Mouse (Mus musculus) gastrocnemius, postnatal 14 days (tissue): ENCODE results near the gene Prkag2. TPM values are rescaled to one million over a fixed set of nuclear protein-coding genes. Genes with fewer than 3 reads are reported as not detected.
A peak's percentile ranks its signal among the peaks of the same experiment; 100 is the strongest.

Experiments used
- DNase-seq: peaks from one replicate; pipeline ENCODE4 v3.0.0; 2021; ENCODE audit warnings: mixed read lengths
- intact Hi-C: fragments of 180-260 bp; cut with DNase I; formaldehyde crosslinking; loops from one replicate; pipeline ENCODE4 v1.15.1; 2025; ENCODE audit warnings: low total_unique reads
- total RNA-seq, 2 experiments: library from RNA; stranded (reverse); gene quantifications; 2 replicates each; pipeline ENCODE4 v1.2.3; 2021

The Prkag2 gene
- total RNA-seq, 2 experiments from 2014 or later = 13.1 to 15.1 TPM

DNA sequence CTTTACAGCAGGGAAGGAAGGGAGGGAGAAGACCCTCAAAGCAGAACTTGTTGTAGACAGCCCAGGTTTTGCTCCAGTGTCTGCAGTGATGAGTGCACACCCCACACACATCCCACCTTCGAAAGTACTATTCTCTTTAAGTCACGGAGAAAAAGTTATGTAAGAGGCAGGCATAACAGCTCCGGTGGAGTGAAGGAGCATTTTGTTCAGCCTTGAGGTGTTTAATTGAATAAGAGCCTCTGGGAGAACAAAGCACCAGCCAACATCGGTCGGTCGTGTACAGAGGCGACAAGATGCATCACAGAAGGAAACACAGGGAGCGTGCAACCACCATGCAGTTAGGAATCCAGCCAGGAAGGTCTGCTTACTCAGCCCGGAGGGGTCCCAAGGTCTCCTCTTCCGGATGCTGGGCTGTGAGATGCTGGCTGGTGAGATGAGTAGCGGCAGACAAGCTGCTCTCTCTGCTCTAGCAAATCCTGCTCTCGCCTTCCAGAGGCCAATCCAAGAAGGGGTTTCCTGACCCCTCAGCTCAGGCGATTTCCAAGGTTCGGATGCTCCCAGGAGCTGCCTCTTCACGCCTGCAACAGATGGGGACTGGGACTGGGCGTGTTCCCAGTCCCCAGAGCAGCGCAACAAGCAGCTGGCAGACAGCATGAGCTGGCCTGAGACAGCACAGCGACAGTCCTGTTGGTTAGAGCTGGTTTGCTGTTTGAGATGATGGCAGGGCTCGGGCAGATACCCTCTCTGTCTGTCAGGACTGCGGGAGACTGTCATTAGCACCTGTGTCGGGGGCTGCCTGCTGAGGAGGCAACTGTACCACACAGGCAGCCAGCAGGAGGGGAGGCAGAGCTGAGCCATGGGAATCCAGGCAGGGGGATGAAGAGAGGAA, 41.3 kb downstream of the Prkag2 start:
- intact Hi-C loops = no loop called here
- peak; percentile 36 for DNase-seq

DNA sequence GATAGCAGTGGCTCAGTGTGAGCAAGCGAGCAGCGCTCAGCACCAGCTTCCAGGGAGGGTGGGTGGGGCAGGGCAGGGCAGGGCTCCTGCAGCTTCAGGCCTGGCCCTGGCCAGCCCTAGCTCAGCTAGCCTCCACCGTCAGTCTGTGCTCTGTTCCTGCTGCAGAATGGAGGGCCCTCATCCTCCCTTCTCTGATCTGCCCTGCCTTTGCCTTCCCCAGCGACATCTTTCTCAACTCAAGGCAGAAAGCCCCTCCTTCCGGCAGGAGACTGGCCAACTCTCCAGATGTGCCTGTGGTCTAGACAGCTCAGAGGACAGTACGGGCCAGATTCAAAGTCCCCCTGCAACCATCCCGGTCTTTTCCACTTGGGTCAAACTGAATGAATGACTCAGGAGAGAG, 42.0 kb downstream of the Prkag2 start:
- intact Hi-C loops = no loop called here
- peak; percentile 48 for DNase-seq

DNA sequence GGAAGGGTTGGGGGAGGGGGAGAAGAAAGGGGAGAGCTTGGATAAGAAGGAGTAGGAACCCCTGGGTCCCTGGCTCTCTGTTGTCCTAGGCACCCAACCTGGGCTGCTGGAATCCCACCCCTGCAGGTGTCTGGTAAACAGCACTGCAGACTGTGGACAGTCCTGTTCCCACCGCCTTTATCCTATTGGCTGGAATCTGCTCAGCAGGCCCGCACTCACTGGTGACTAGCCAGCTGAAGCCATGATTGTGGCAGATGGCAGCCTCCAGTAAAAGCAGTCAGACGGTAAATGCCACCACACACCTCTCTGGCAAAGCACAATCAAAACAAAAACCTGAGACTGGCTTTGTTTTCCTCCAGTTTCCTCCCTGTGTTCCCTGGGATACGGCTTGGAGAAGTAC, 45.2 kb downstream of the Prkag2 start:
- no peak for DNase-seq
- intact Hi-C loops = no loop called here

DNA sequence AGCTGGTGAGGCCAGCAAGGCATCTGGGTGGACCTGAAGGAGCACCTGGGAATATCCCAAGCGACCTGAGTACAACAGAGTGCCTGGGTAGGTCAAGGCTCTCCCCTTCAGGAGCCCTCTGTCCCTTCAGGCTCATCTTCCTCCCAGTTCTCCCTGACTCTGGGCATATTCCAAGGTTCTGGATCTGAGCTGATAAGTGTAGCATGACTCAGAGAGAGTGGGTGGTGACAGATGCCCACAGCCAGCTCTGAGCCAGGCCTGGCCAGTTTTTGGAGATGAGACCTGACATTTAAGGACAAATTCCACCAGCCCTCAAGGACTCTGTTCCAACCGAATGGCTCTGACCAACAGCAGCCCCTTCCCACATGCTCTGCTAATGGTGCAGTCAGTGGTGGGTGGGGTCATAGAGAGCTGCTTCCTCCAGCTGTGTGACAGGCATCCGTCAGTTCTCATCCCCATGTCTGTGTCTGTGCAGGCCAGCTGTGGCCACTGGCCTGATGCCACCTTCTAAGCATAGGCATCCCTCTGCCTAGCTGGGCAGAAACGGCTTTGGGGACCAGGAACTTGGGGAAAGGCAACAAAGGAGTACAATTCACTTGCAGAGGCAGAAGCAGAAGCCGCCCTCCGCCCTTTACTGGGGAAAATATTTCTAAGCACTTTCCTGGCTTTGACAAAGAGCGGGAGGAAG, 46.3 kb downstream of the Prkag2 start:
- intact Hi-C loops = no loop called here
- DNase-seq = no peak

DNA sequence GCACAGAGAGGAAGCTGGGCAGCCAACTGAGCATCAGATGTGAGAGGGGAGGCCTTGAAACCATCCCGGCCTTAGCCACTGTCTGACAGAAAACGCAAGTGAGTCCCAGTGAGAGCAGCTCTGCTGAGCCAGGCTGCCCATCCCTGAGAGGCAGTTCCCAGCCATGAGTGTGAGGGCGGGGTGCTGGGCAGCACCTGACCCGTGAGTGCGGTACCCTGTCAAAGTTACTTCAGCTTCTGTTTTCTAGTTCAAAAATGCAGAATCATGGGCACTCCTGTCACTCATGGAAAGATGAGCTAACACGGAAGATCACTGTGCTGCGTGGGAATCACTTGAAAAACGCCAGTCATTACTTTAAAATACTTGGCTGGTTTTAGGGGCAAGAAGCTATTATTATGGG, 49.6 kb downstream of the Prkag2 start:
- intact Hi-C loops = no loop called here
- no peak for DNase-seq

DNA sequence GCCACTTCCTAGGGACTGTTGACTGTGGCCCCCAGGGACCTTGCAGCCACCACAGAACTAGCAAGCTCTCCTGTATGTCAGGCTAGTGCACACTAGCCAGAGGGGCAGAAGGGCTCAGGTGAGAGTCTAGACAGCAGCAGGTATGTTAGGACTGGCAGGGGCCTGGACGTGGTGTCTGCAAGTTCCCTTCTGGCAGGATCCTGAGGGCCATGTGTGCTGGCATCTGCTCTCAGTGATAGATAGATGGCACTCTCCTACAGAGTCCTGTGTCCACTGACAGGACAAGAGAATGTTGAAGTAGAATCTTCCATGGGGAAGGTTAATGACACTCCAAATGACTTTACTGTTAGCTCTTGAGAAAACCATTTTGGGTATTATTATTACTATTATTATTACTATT, 52.8 kb downstream of the Prkag2 start:
- intact Hi-C loops = no loop called here
- no peak for DNase-seq

- DNase-seq = no peak
- intact Hi-C loops = no loop called here
Measured at GRCm38 (mm10) chr5:25046762-25047161, 53.7 kb downstream of the Prkag2 start.

GRCm38 (mm10) chr5:25044007-25044406, 56.4 kb downstream of the Prkag2 start:
- intact Hi-C loops = no loop called here
- no peak for DNase-seq

GRCm38 (mm10) chr5:25041947-25042346, 58.5 kb downstream of the Prkag2 start:
- intact Hi-C loops = no loop called here
- no peak for DNase-seq

DNA sequence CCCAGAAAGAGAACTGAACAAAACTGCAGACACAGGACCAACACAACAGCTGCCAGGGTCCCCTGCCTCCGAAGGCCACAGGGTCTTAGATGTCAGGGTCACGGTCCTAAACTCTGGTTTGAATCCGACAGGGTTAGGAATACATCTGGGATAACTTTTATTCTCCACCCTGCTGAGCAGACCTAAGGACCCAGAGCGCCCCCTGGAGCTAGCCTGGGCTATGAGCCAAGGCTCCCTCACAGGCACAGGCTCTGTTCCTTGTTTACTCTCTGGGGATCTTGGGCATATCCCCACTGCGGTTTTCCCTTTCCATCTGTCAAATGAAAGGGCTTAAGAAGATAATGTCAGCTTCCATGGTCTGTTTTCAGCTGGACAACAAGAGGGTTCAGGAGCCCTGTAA, 59.1 kb downstream of the Prkag2 start:
- no peak for DNase-seq
- intact Hi-C loops = no loop called here

- no peak for DNase-seq
- intact Hi-C loops = no loop called here
Measured at GRCm38 (mm10) chr5:25040903-25041302, 59.5 kb downstream of the Prkag2 start.

DNA sequence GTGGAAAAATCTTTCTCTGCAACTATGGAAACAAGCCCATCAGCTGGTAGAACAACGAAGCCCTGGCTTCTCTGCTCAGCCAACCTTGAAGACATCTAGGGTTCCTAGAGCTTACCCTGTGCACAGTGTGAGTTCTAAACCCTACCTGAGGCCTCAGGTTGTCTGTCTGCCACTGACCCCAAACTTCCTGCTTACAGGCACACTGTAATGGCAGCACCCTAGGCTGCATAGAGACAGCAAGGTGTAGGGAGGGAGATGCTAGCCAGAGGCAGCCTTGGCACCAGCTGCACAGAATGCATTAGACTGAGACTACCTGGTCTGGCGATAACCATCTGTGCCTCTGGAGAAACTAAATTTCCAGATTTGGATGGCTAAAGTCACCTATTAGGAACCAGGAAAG, 61.6 kb downstream of the Prkag2 start:
- no peak for DNase-seq
- intact Hi-C loops = no loop called here

DNA sequence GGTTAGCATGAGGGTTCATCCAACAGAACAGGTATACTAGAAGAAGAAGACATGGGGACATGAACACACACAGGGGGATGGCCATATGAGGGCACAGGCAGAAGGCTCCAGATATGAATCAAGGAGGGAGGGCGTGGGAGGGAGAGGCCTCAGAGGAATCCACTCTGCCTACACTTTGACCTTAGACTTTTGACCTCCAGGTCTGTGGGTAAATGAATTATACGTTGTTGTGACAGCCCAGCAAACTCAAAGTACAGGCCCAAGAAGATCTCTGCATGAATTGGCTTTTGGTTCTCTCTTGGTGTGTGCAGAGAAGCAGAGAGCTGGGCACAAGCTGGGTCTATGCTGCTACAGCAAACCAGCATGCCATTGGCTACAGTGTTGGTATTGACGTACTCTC, 65.1 kb downstream of the Prkag2 start:
- intact Hi-C loops = no loop called here
- DNase-seq = no peak

GRCm38 (mm10) chr5:25031456-25031856, 69.0 kb downstream of the Prkag2 start:
- intact Hi-C loops = no loop called here
- DNase-seq = no peak

DNA sequence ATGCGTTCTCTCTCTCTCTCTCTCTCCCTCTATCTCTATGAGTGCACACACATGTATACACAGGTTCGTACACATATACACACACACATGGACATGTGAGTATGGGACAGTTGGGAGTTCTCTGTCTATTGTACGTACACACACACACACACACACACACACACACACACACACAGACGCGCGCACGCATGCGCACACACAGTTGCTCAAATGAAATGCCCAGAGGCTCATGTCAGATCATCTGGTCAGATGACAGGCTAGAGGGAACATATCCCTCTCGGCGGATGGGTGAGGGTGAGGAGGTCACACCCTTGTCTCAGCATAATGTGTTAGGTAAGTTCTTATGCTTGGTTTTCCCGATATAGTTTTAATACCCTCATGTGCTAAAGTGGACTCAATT, 69.4 kb downstream of the Prkag2 start:
- intact Hi-C loops = no loop called here
- DNase-seq = no peak

DNA sequence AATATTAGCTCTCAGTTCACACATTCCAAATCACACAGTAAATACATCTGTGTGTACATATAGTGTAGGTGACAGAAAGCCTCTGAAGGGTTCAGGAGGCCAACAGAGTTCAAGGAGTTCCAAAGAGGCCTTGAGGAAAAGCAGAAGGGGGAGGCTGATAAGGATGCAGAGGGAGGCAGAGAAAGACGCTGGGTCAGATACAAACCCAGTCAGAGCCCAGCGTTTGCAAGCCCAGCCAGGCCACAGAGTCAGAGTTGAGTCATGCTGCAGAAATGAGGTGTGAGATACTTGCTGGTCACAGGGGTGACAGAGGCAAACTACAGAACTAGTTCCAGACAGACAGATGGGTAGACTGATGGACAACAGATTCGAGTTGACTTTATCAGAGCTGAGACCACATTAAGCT, 70.2 kb downstream of the Prkag2 start:
- intact Hi-C loops = no loop called here
- no peak for DNase-seq

DNA sequence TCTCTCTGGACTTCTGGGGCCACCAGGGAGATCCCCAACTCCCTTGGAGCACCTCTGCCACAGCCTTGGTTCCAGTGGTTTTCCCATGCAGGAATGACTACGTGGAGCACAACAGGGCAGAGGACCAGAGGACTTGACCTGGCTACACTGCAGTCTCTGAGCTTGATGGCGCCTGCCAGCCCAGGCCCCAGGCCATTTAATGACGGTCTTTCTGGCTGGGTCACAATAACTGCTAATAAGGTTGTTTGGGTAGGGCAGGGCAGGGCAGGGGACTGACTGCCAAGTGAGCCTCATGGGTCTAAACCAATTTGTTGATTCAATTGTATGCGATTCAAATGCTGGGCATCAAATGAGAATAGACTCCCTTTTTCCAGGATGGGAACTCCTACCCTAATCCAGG, 72.8 kb downstream of the Prkag2 start:
- intact Hi-C loops = no loop called here
- DNase-seq = no peak

GRCm38 (mm10) chr5:25025309-25026019, 75.0 kb downstream of the Prkag2 start:
- peak; percentile 58 for DNase-seq
- intact Hi-C loops = no loop called here

DNA sequence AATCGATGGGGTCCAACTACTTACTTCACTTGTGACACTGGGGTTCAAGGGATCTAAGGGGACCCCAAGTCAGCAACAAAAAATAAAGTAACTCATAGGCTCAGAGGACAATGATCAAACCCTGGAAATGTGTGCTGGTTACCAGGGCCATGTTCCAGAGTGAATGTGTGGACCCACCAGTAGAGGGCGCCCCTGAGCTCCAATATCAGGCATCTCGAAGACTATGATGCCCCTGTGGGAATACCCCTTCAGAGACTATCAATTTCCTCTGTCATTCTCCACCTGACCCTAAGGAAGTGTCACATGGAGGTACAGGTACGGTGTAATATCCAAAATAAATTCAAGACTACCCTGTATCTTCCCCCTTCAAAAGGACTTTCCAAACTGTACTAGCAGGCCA, 77.5 kb downstream of the Prkag2 start:
- intact Hi-C loops = loop anchor here (5.0 kb wide), 1 partner anchor 59 kb away; no protein-coding TSS in a partner anchor
- DNase-seq = no peak

GRCm38 (mm10) chr5:25019221-25019620, 81.2 kb downstream of the Prkag2 start:
- intact Hi-C loops = loop anchor here (5.0 kb wide), 1 partner anchor 343 kb away; no protein-coding TSS in a partner anchor
- no peak for DNase-seq
